Mouse (Mus musculus) CH12.LX (cell line): ENCODE measurements around the gene Entr1. TPM values are rescaled to one million over a fixed set of nuclear protein-coding genes. Genes with fewer than 3 reads are reported as not detected.

ENCODE experiments used
- DNase-seq: peaks from one replicate; pipeline ENCODE4 v3.0.0-alpha.2; 2013; ENCODE audit errors: extremely low read depth
- H3K27ac ChIP-seq: 2 replicates; pipeline ENCODE4 v1.5.1; 2012; ENCODE audit warnings: low read depth, mild to moderate bottlenecking, control low read depth, moderate library complexity; ENCODE audit not compliant: insufficient read depth
- H3K27me3 ChIP-seq: replicated peaks from 2 replicates; pipeline ENCODE3; 2012; ENCODE audit warnings: inconsistent platforms
- H3K36me3 ChIP-seq, 2 experiments: replicated peaks in 1 of 2; 2 replicates each; pipeline versions ENCODE3 to v1.6.1; 2012; ENCODE audit warnings: inconsistent platforms in 1 of 2, low read length in 1 of 2, mild to moderate bottlenecking in 1 of 2, mixed read lengths in 1 of 2, moderate library complexity in 1 of 2; ENCODE audit not compliant: control insufficient read depth in 1 of 2, insufficient read depth in 1 of 2
- H3K4me1 ChIP-seq, 2 experiments: 2 replicates each; pipeline ENCODE4 v1.6.1; 2012; ENCODE audit warnings: inconsistent platforms in 1 of 2, moderate library complexity in 1 of 2; ENCODE audit not compliant: insufficient read depth in 2 of 2, control insufficient read depth in 1 of 2
- H3K4me2 ChIP-seq: 2 replicates; pipeline ENCODE4 v1.6.1; 2012; ENCODE audit warnings: low read depth, mild to moderate bottlenecking, control low read depth; ENCODE audit not compliant: poor library complexity, insufficient read depth, severe bottlenecking
- H3K4me3 ChIP-seq, 3 experiments: fragments of 150-350 bp in 1 of 3; sonication (generic) in 1 of 3; replicated peaks in 1 of 3; 2 replicates each; pipeline versions ENCODE3 to v1.5.1; 2011 to 2012; ENCODE audit warnings: low read depth in 2 of 3, low read length in 2 of 3, mild to moderate bottlenecking in 2 of 3, moderate library complexity in 2 of 3, control low read depth in 1 of 3, improper control_type of control experiment in 1 of 3, inconsistent platforms in 1 of 3, mixed read lengths in 1 of 3; ENCODE audit not compliant: poor library complexity in 1 of 3
- H3K79me2 ChIP-seq: replicated peaks from 2 replicates; pipeline ENCODE4 v1.6.1; 2012; ENCODE audit warnings: mild to moderate bottlenecking, moderate library complexity; ENCODE audit not compliant: control insufficient read depth, poor library complexity, insufficient read depth, severe bottlenecking; ENCODE audit errors: extremely low read depth
- H3K9ac ChIP-seq: 2 replicates; pipeline ENCODE4 v1.6.1; 2012; ENCODE audit warnings: low read depth, mild to moderate bottlenecking, control low read depth, moderate library complexity; ENCODE audit not compliant: insufficient read depth
- H3K9me3 ChIP-seq: replicated peaks from 2 replicates; pipeline ENCODE3; 2012; ENCODE audit warnings: low read length, inconsistent platforms, mixed read lengths
- BHLHE40 ChIP-seq: IDR thresholded peaks from 2 replicates; pipeline ENCODE4 v1.6.1; 2011; ENCODE audit warnings: mild to moderate bottlenecking, low read depth, low read length, improper control_type of control experiment
- CTCF ChIP-seq, 2 experiments: IDR thresholded peaks in 1 of 2; conservative IDR thresholded peaks in 1 of 2; 2 replicates each; pipeline ENCODE4 v1.5.1; 2011 to 2012; ENCODE audit warnings: low read depth in 2 of 2, low read length in 2 of 2, improper control_type of control experiment in 1 of 2, inconsistent platforms in 1 of 2, mild to moderate bottlenecking in 1 of 2, moderate library complexity in 1 of 2
- ETS1 ChIP-seq: conservative IDR thresholded peaks from 2 replicates; pipeline ENCODE4 v1.6.1; 2012; ENCODE audit warnings: low read depth, mild to moderate bottlenecking, inconsistent platforms, low read length, improper control_type of control experiment, moderate library complexity
- GABPA ChIP-seq: IDR thresholded peaks from 2 replicates; pipeline ENCODE4 v1.6.1; 2012; ENCODE audit warnings: low read depth, low read length, improper control_type of control experiment, inconsistent platforms; ENCODE audit not compliant: insufficient replicate concordance
- HCFC1 ChIP-seq: IDR thresholded peaks from 2 replicates; pipeline ENCODE4 v1.6.1; 2012; ENCODE audit warnings: low read depth, mild to moderate bottlenecking, inconsistent platforms, low read length, improper control_type of control experiment
- IRF4 ChIP-seq: IDR thresholded peaks from 2 replicates; pipeline ENCODE4 v1.6.1; 2014; ENCODE audit warnings: low read depth, mild to moderate bottlenecking, inconsistent platforms, low read length, improper control_type of control experiment
- JUN ChIP-seq: IDR thresholded peaks from 2 replicates; pipeline ENCODE4 v1.6.1; 2011; ENCODE audit warnings: low read depth, mild to moderate bottlenecking, low read length, improper control_type of control experiment, moderate library complexity; ENCODE audit not compliant: insufficient read depth
- KAT2A ChIP-seq: IDR thresholded peaks from 2 replicates; pipeline ENCODE4 v1.6.1; 2012; ENCODE audit warnings: low read length, improper control_type of control experiment, inconsistent platforms; ENCODE audit not compliant: insufficient replicate concordance
- MYC ChIP-seq: IDR thresholded peaks from 2 replicates; pipeline ENCODE4 v1.6.1; 2011; ENCODE audit warnings: low read depth, mild to moderate bottlenecking, improper control_type of control experiment, low read length
- NELFE ChIP-seq: IDR thresholded peaks from 2 replicates; pipeline ENCODE4 v1.6.1; 2011; ENCODE audit warnings: low read depth, low read length, improper control_type of control experiment
- NRF1 ChIP-seq: IDR thresholded peaks from 2 replicates; pipeline ENCODE4 v1.6.1; 2014; ENCODE audit warnings: low read depth, mild to moderate bottlenecking, inconsistent platforms, low read length, improper control_type of control experiment, moderate library complexity
- POLR2A ChIP-seq: IDR thresholded peaks from 2 replicates; pipeline ENCODE4 v1.6.1; 2011; ENCODE audit warnings: low read depth, mild to moderate bottlenecking, improper control_type of control experiment, low read length
- RCOR1 ChIP-seq: conservative IDR thresholded peaks from 2 replicates; pipeline ENCODE4 v1.6.1; 2012; ENCODE audit warnings: low read depth, mild to moderate bottlenecking, inconsistent platforms, low read length, improper control_type of control experiment
- SIN3A ChIP-seq: IDR thresholded peaks from 2 replicates; pipeline ENCODE4 v1.6.1; 2012; ENCODE audit warnings: low read length, improper control_type of control experiment, inconsistent platforms
- TBP ChIP-seq: conservative IDR thresholded peaks from 2 replicates; pipeline ENCODE4 v1.6.1; 2011; ENCODE audit warnings: low read depth, low read length, improper control_type of control experiment
- USF2 ChIP-seq: conservative IDR thresholded peaks from 2 replicates; pipeline ENCODE4 v1.6.1; 2011; ENCODE audit warnings: low read depth, low read length, improper control_type of control experiment
- ZC3H11A ChIP-seq: IDR thresholded peaks from 2 replicates; pipeline ENCODE4 v1.6.1; 2012; ENCODE audit warnings: low read depth, mild to moderate bottlenecking, inconsistent platforms, low read length, improper control_type of control experiment
- ZMIZ1 ChIP-seq: IDR thresholded peaks from 2 replicates; pipeline ENCODE4 v1.6.1; 2012; ENCODE audit warnings: low read depth, mild to moderate bottlenecking, inconsistent platforms, low read length, improper control_type of control experiment
- dilution Hi-C: fragments of 300-500 bp; cut with MboI; formaldehyde crosslinking; loops from 2 replicates; pipeline ENCODE4 v1.14.3; 2020; ENCODE audit warnings: low sequenced_read_pairs; ENCODE audit not compliant: extremely low pct_unique_long_range_greater_than_20kb, extremely low pct_ligation_motif_present
- in situ Hi-C: fragments of 300-500 bp; cut with MboI; formaldehyde crosslinking; loops from 3 replicates; pipeline ENCODE4 v1.14.3; 2019; ENCODE audit warnings: low sequenced_read_pairs, low pct_ligation_motif_present, low pct_unique_long_range_greater_than_20kb, mixed read lengths
- polyA plus RNA-seq: library from polyadenylated mRNA; unstranded; fragments of >175 nt; gene quantifications from 2 replicates; pipeline ENCODE4 v1.2.1, GENCODE M21; 2012; ENCODE audit warnings: low read depth; ENCODE audit not compliant: insufficient read length
- total RNA-seq, 2 experiments: library from RNA; depleted of rRNA; stranded (reverse); fragments of 300-350 nt in 1 of 2; fragments of >200 nt in 1 of 2; gene quantifications; 2 replicates each; pipeline ENCODE4 v1.2.3; 2012 to 2014

Gene Entr1
- total and polyA plus RNA-seq, 3 experiments = 41.9 to 62.3 (median 57.3) TPM

- H3K9me3 ChIP-seq = no peaks in the 10 kb centered on the region
- H3K79me2 ChIP-seq = no peaks in the 10 kb centered on the region
- no peak overlapping the region for H3K4me2 ChIP-seq
- H3K4me1 ChIP-seq = peaks cover 4 to 7% of the 10 kb centered on the region in 2 experiments
- DNase-seq = no peak
- no peak overlapping the region for H3K9ac ChIP-seq
- H3K27ac ChIP-seq = no peak overlapping the region
- TF ChIP-seq MYC = no peak
- TF ChIP-seq NRF1 = no peak
- no peak for TF ChIP-seq USF2
- no peak overlapping the region for H3K4me3 ChIP-seq
- in situ Hi-C loops = no loop called here
- H3K27me3 ChIP-seq = no peaks in the 10 kb centered on the region
- H3K36me3 ChIP-seq = peaks cover 0 to 46% of the 10 kb centered on the region in 2 experiments
- dilution Hi-C loops = no loop called here
Observed at GRCm38 (mm10) chr2:26356231-26356630, 32.9 kb downstream of the Entr1 start.

- Histone ChIP-seq H3K9ac (no peak overlapping the region), H3K4me2 (no peak overlapping the region), H3K9me3 (no peaks in the 10 kb centered on the region), H3K4me1 (peaks cover 10 to 19% of the 10 kb centered on the region in 2 experiments), H3K36me3 (peaks cover 9 to 43% of the 10 kb centered on the region in 2 experiments), H3K27me3 (no peaks in the 10 kb centered on the region), H3K4me3 (no peak overlapping the region), H3K79me2 (no peaks in the 10 kb centered on the region), H3K27ac (no peak overlapping the region)
- dilution Hi-C loops (no loop called here), in situ Hi-C loops (loop anchor here (5.0 kb wide), 1 partner anchor 53 kb away; the partner anchor contains the start of gene Inpp5e)
- TF ChIP-seq SIN3A (no peak), TBP (no peak), IRF4 (no peak), KAT2A (no peak), POLR2A (no peak), HCFC1 (no peak), BHLHE40 (no peak), CTCF (conservative IDR thresholded peaks at IDR 0.05 in 1 of 2, IDR thresholded peaks at IDR 0.05 in 1 of 2; ENCODE audit: low read depth in 2 of 2, low read length in 2 of 2) (no peak), ZC3H11A (no peak), JUN (no peak), RCOR1 (no peak), GABPA (no peak), ETS1 (no peak), NELFE (no peak), ZMIZ1 (no peak)
- DNase-seq = no peak
Observed at GRCm38 (mm10) chr2:26354401-26354800, 34.7 kb downstream of the Entr1 start.
